Mouse (Mus musculus) frontal cortex, postnatal 25 days (tissue): ENCODE measurements at regions not wholly inside any gene's neighbourhood (a gene's known extent, or its start where the extent isn't known, plus 50 kb on each side); places are given as distances from the start of the nearest gene placed in this dataset.

ENCODE experiments used
- DNase-seq, 2 experiments: peaks; one replicate each; pipeline ENCODE4 v3.0.0; 2022; ENCODE audit warnings: low spot score in 2 of 2

DNA sequence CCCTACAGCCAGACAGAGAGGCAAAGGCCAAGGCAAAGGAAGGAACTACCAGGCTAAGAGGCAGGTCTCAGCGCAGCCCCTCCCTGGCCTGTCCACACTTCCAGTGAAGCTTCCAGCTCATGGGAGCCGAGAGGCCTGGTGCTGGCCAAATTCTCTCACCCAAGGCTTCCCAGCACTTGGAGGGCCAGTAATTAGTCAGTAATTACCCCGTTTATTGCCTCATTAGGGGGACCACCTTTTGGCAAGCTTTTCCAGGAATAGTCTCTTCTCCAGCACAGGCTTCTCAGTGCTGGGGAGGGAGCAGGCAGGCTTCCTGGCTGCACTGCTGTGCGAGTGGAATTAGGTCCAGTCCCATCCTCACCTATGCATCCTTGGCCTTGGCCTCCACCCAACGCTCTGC, 252.8 kb upstream of the Nxpe4 start:
- no peak for DNase-seq

DNA sequence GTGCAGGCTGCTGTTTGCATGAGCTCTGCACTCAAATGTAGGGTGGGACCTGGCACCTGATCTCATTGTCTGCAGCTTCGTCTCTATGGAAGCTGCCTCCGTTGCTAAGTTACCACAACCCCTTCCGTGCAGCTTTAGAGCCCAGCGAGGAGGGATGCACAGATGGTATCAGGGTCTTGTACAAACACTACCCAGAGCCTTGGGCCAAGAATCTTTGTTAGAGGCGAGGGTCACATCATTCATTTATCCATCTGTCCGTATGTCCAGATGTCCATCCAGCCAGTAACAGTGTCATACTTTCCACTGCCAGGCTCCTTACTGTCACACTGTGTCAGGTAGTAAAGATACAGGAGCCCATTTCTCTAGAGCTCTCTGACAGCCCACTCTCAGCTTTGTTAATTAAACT, 251.3 kb upstream of the Nxpe4 start:
- peak; percentile 10 to 13 for DNase-seq

DNA sequence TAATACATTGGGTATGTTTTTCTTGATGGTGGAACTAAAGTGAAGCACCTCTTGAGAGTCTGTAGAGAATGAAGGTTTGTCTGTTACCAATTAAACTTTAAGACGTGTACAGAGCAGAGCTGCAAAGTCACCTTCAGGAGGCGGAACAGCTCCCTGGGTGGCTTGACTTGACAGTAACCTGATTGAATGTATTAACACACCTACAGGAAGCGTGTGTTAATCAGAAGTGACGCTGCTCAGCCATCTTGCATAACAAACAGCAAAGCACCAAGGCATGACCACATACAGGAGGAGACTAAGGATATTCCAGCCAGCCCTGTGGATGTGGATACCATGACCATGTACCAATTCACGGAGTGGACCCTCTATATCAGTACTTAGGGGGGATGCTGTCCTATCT, 249.0 kb upstream of the Nxpe4 start:
- DNase-seq = no peak

DNA sequence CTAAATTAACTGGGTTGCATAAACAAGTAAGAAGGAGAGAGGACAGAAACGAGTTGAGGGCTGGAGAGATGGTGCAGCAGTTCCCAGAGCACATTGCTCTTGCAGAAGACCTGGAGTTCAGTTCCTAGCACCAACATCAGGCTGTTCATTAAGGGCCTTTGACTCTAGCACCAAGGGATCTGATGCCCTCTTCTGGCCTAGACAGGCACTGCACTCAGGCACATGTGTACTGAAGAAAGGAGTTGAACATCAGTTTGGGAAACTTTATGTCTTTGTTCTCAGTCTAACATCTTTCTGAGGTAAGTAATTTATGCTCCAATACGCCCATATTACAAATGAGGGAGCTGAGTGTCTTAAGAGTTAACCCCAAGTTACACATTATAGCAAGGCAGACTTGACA, 226.5 kb upstream of the Nxpe4 start:
- no peak for DNase-seq

DNA sequence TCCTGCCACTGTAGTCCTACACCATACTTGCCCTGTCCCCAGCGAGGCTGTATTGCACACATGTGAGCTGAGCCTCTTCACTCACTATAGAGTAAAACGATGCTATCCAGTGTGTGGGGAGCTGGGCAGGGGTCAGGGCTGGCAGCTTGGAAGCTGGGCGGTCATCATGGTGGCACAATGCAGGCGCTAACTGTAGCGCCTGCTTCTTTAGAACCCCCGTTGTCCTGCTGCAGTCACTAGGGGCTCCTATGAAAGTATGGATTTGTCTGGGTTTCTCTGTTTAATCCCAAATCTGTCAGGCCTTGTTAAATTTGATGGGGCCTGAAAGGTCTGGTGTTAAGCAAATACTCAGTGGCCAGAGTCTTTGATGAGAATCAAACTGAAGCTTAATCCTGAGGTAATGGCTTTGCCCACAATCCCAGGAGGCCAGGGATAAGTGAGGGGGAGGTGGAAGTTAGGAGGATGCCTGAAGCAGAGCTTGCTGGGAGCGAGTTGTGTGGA, 225.8 kb upstream of the Nxpe4 start:
- no peak for DNase-seq

DNA sequence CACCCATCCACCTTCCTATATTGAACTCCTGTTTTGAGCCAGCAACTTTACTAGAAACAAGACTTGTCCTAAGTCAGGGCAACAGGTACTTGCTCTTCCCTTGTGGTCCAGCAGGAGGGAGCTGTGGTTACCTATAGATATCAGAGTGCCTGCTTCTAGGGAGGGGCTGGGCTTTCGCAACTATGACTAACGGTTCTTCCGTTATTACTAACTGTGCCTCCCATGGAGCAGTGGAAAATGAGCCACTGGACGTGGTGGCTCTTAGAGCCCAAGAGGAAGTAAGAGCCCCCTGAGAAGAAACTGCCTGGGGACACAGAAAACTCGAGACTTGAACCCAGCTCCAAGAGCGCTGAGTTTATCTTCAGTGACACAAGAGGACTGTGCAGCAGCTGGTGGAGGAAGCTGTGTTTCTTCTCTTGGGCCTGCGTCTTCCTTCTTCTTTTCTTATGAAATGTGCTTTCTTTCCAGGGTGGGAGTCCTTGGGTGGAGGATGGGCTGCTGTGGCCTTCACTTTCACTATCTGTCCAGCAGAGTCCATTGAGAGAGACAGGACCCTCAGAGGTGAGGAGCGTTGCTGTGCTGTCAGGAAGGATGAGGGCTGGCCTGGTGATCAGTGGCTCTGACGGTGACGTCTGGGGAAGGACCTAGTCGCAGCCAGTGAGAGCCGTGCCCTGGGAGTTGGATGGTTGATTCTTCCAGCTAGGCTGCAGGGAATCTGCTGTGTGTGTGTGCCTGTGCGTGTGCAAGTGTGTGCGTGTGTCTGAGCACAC, 222.7 kb upstream of the Nxpe4 start:
- DNase-seq = no peak

DNA sequence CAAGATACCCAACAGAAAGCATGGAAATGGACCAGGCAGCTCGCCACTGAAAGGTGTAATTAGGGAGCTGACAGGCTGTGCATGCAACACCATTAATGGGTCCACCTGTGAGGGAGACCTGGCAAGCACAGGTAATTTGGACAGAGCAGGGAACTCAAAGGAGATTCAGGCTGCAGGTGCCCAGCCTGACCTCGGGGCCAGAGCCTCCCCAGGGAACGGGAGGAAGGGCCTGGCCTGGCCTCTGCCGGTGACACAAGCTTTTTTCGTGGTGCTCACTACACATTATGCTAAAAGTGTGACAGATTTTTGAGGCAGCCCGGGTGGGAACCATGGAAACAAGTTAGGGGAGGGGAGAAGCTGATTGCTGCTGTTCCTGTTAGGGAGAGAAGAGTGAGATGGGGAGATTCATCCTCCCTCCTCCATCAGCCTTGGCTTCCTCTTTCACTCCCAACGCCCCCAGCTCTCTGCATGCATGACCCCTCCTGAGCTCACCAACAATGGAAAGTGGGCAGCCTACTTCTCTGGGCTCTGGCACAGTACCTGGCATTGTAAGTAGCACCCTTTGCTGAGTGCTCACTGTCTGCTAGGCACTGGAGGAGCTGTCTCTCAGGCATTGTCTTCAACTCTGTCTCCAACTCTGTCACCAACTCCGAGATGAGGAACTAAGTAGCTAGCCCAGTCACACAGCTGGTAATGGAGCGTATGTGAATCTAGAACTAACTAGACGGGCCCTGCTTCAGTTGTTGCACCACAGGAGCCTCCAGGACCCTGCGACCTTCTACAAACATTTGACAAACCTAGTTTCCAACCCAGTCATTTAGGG, 218.9 kb upstream of the Nxpe4 start:
- peak in 1 of 2 experiments; percentile 16 for DNase-seq

DNA sequence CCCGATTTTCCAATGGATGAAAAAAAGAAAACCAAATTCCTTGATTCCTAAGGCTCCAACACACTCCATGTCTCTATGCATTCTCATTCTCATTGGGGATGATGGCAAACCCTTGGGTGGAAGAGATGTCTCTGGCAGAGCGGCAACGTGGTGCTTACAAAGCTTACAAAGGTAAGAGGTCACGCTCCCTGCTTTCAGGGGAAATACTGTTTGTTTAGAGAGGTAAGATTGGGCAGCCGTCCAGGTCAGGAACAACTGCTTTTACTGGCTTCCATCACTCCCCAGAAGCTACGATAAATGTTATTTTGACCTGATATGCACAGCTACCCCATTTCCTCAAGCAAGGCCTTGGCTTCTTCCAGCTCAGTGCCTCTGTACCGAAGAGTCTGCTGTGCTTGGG, 215.6 kb upstream of the Nxpe4 start:
- no peak for DNase-seq

DNA sequence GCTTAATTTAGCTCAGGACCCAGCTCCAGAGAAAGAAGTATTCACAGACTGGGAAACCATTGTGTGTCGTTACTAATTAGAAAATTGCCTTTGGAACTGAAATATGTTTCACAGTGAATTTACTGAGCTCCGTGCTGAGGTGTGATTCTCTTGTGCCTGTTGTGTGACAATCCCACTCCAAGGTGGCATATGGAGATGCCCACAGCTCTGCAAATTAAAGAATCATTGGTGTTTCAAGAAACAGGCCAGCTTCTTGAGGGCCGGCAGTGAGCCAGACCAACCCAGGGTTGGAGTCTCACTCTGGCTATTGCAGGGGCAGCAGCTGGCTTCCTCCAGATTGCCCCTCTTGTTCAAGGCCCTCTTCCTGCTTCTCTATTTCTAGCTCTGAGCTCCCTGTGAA, 203.9 kb upstream of the Nxpe4 start:
- DNase-seq = no peak

DNA sequence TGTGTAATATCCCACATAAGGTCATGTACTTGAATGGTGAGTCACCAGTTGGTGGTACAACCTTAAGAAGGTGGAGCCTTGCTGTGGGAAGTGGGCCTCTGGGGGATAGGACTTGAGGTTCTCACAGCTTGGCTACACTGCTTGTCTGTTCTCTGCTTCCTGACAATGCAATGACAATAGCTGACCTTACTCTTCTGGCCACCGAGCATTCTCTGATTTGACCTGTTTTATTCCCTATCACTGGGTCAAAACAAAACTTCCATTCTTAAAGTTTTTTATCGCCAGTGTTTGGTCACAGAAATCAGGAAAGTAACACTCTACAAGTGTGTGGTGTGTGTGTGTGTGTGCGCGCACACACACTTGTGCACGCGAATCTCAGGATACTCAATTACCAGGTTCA, 203.0 kb upstream of the Nxpe4 start:
- DNase-seq = no peak

DNA sequence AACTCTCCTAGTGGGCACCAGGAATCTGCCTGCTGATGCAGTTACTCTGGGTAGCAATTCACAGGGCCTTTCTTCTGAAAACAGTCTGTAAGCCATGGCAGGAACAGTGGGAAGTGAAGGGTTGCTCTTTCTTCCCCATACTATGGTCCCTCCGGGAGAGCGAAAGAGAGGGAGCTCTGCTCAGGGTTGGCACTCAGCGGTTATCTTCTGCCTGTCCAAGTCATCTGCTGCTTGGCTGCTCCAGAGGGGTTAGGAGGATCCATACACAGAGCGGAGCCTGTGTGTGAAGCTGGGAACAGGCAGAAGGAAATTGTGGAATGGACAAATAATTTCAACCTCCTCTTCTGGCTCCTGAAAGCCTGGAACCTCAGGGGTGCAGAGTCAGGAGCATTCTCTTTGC, 200.6 kb upstream of the Nxpe4 start:
- DNase-seq = no peak

DNA sequence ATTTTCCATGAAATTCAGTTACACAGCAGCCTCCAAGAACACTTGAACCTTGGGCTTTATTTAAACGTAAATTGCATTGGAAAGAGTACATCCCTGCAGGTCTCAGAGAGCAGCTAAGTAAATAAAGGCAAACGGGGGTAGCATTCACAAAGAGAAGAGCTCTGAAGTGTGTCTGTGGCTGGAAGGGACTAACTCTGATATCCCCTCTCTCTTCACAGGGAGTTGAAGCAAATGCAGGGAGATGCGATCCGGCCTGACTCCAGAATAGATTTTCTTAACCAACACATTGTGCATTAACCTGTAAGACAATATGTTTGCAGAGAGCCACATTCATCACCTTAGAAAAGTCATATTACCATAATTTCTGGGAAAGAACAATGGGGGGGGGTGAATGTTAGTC, 199.7 kb upstream of the Nxpe4 start:
- no peak for DNase-seq

DNA sequence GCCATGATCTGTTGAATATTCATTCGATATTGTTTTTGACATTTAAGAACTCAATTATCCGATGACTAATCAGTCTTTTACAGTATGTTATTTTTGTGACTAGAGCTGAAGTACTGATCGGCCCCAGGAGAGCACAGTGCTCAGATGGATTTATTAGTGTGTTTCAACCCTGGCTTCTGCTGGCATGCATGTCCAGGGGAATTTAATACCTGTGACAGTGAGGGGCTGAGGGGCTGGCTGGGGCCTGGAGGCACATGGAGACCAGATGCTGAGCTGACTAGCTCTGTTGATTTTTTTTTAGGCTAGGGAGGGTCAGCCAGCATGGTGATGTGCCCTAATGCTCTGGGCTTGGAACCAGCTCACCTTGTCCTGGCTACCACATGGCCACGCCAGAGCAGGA, 199.2 kb upstream of the Nxpe4 start:
- no peak for DNase-seq

DNA sequence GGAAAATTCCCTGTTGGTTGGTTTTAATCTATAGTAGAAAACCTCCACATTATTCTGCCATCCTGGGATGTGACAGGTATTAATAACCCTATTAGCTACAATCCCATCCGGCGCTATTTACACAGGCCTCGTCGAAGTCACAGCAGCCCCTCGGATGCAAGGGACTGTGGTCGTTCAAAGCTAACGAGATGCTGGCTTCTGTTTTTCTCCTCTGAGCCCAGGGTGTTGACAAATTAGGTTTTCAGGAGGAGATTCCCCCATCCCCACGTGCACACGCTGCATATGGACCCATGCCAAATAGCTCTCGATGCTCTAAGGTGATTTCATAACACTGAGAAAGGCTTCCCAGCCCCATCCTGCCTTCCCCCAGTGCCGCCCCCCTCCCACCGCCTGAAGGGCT, 188.7 kb upstream of the Nxpe4 start:
- DNase-seq = no peak

DNA sequence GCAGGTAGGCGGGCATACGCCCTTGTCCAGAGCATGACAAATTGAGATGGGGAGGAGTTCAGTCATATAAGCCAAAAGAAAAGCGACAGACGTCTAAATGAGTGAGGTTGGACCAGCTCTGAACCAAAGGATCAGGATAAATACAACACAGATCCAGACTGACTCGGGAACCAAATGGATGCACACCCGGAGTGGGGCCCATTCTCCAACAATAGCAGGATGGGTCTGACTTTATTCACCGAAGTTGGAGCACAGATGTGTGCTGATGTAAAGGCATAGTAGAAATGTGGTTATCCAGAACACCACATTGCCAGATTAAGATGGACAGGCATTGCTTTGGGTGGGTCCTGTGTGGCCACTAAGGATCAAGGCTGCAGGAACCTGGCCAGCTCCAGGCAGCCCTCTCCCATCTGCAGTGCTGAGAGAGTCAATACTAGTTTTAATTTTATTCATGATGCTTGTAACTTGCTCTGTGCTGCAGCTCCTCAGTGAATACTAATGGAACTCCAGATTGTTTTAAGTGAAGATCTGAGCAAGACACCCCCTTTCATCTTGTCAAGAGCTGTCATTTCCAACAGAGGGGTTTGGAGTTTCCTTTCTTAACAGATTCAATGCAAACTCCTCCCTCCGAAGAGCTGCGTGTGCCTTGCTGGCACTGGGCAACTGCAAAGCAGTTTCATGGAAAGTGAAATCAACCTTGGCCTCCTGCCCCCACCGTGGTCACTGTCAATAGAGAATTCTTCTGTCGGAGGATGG, 176.3 kb upstream of the Nxpe4 start:
- DNase-seq = no peak

DNA sequence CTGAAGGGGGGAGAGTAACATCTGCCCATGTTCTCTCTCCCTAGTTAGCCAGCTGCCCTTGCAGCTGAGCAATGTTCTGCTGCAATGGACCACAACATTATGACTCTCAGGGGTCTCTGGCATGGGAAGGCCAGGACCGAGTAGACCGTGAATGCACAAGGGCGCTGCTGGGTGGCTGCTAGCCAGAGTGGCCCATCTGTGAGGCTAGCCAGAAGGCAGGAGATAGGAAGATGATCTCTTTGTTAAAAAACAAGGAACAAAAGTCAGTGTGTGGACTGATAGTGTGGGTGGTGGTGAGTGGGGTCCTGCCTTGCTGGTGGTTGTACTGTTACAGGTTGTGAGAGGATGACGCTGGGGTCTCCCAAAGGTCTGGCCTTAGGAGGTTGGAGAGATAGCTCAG, 174.6 kb upstream of the Nxpe4 start:
- DNase-seq = no peak

DNA sequence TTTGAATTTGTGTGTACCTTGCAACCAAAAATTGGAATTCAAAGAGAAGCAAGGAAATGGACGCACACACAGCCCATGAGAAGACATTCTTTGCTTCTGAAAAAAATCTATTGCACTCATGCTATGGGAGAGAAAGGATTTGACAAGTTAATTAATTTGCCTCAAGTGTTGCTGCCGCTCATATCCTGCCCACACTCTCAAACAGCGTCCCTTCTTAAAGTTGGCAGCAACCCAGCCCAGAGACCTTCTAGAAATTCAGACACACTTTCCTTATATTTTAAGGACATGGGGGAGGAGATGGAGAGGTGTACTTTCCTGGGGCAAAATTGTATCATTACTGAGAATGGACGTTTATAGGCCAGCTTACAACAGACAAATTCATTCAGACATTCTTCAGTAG, 167.2 kb upstream of the Nxpe4 start:
- DNase-seq = no peak

DNA sequence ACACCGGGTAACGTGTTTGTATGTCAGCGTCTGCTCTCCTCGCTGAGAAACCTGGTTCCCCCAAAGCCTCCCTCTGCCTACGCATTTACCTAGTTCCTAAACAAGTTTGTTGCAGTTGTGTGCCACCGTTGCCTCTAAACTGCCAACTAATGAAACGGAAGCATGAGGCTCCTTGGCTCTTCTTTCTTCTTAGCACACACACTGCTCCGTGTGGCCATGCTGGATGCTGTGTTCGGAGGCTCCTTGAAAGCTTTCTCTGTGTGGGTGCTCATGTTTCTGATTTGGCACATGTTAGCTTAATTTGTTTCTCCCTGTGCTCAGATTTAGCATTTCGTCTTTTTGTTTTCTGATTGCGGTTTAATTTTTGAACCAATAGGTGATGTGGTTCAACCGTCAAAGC, 162.2 kb upstream of the Nxpe4 start:
- DNase-seq = no peak

DNA sequence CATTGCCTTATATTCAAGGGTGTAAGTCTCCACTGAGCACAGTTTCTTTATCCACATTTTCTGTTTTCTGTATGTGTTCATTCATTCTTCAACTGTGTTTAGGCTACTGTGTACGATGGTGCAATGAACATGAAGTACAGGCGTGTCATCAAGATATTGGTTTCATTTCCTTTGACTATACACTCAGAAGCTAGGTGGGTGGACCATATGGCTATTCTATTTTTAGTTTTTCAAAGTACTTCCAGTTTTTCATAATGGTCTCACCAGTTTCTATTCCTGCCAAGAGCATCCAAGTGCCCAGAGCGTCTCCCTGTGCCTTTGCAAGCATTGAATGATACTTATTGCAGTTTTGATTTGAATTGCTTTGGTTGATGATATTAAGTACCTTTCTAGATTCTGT, 132.8 kb upstream of the Nxpe4 start:
- DNase-seq = no peak

DNA sequence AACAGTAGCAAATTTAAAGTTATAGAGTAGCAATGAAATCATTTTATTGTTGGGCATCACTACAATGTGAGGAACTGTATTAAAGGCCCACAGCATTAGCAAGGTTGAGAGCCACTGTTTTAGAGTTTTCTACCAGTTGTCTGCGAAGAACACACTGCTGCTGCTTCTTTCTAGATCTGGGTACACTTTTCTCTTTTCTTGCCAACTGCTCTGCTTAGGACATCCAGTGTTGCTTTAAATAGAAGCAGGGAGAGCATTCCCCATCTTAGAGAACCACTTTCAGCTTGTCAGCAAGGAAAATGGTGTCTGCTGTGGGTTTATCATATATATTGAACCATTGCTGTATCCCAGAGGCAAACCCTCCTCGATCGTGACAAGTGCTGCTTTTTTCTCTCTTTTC, 131.0 kb upstream of the Nxpe4 start:
- no peak for DNase-seq

DNA sequence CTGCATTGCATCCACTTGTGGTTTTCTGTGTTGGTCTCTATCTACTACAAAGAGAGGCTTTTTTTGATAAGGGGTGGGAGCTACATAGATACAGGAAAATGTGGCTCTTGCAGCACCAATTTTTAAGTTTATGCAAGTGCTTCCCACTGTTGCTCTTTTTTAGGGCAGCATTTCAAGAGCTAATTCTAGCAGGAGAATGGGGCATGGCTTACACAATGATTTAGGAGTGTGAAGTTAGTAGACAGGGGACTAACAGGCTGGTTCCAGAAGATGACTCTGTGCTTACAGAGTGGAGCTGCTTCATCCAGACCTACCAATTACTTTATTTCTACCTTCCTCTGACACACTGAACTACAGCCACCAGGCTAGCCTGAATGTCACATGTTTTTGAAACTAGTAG, 125.9 kb upstream of the Nxpe4 start:
- DNase-seq = no peak

DNA sequence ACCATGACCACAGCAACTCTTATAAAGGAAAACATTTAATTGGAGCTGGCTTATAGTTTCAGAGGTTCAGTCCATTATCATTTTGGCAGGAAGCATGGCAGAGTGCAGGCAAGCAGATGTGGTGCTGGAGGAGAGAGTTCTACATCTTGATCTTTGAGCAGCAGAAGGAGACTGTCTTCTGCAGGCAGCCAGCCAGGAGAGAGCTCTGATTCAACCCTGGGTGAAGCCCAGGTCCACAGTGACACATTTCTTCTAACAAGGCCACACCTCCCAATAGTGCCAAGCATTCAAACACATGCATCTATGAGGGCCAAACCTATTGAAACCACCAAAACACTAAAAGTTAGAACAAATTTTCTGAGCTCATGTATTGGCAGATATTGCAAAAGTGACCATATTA, 117.0 kb upstream of the Nxpe4 start:
- no peak for DNase-seq

DNA sequence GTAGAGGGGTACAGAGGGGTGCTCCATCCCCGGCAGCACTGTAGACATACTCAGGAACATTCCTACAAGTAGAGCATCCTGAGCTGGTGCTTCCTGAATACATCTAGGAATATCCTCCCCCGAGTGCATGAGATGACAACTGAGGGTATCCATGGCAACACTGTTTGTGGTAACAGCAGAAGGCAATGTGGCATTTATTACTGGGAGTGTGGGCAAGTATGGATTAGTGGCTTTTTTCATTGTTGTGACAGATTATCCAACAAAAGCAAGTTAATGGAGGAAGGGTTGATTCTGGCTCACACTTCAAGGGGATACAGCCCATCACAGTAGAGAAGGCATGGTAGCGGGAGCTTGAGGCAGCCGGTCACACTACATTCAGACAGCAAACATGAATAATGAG, 114.0 kb upstream of the Nxpe4 start:
- peak in 1 of 2 experiments; percentile 12 for DNase-seq
